Mouse (Mus musculus) embryonic fibroblast, embryonic 13.5 days (primary cell): Measurements from ENCODE around the gene Rrp36. TPM values are rescaled to one million over a fixed set of nuclear protein-coding genes. Genes with fewer than 3 reads are reported as not detected.

Experiments
- H3K27ac ChIP-seq: 2 replicates; pipeline ENCODE4 v1.5.1; 2012; ENCODE audit warnings: low read length, control low read depth, inconsistent platforms; ENCODE audit not compliant: insufficient read depth
- H3K4me1 ChIP-seq: 2 replicates; pipeline ENCODE4 v1.6.1; 2011; ENCODE audit warnings: low read length; ENCODE audit not compliant: control insufficient read depth, insufficient read depth
- H3K4me3 ChIP-seq: 2 replicates; pipeline ENCODE4 v1.5.1; 2011; ENCODE audit warnings: mild to moderate bottlenecking, control low read depth, low read length; ENCODE audit not compliant: insufficient read depth
- CTCF ChIP-seq: IDR thresholded peaks from 2 replicates; pipeline ENCODE4 v1.5.1; 2011; ENCODE audit warnings: mild to moderate bottlenecking, control low read depth, low read length, moderate library complexity, borderline replicate concordance; ENCODE audit not compliant: insufficient read depth
- POLR2A ChIP-seq: IDR thresholded peaks from 2 replicates; pipeline ENCODE4 v1.6.1; 2011; ENCODE audit warnings: low read depth, mild to moderate bottlenecking, control low read depth, low read length, moderate library complexity
- polyA plus RNA-seq: library from polyadenylated mRNA; stranded (reverse); fragments of >200 nt; gene quantifications from 2 replicates; pipeline ENCODE4 v1.2.4, GENCODE M21; 2011; ENCODE audit warnings: low read depth; ENCODE audit not compliant: missing spikeins, insufficient read length

The Rrp36 gene
- polyA plus RNA-seq, 1 experiment, result 32.3 TPM

DNA sequence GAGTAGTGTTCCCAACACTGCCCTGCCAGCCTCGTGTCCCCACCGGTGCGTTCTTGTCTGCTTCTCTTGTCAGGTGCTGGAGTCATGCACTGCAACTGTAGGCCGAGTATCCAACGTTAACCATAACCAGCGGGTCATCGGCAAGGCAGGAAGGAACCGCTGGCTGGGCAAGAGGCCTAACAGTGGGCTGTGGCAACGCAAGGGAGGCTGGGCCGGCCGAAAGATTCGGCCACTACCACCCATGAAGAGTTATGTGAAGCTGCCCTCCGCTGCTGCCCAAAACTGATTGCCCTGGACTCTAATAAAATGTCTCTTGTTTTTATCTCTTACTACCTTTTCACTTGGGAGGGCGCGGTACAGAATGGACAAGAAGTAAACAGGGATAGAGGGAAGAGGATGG lies 24.3 kb downstream of the Rrp36 start:
- Histone ChIP-seq H3K27ac (peak overlapping the region; percentile 90), H3K4me3 (peak overlapping the region; percentile 19), H3K4me1 (peaks cover 4% of the 10 kb centered on the region)
- TF ChIP-seq CTCF (no peak), POLR2A (no peak; the same call in 1 of the 2 replicates)

DNA sequence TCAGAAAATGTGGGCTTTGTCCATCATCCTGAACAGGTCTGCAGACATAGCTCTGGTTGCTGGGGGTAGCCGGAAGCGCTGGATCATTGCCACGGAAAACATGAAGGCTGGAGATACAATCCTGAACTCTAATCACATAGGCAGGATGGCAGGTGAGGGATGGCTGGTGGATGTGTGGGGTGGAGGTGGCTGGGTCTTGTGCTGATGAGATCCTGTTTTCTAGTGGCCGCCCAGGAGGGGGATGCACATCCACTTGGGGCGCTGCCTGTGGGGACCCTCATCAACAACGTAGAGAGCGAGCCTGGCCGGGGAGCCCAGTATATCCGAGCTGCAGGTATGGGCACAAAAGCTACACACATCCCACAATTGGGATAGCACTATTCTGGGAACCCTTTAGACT lies 25.7 kb downstream of the Rrp36 start:
- TF ChIP-seq CTCF (no peak), POLR2A (no peak)
- H3K27ac ChIP-seq, result no peak overlapping the region
- H3K4me1 ChIP-seq, result peaks cover 8% of the 10 kb centered on the region
- no peak overlapping the region for H3K4me3 ChIP-seq

DNA sequence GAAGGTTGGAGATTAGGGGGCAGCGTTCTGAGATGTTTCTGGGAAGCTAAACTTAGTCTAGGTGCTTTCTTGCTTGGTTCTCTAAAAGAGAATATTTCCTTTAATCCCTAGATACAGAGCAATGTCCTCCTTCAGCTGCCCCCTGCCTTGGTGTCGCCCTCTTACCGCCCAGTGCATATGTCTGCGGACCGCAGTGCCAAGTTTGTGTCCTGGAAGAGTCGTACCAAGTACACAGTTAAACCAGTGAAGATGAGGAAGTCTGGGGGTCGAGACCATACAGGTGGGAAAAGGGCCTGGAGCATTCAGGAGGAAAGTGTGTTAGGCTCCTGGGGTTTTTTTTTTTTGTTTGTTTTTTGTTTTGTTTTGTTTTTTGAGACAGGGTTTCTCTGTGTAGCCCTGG lies 26.9 kb downstream of the Rrp36 start:
- TF ChIP-seq CTCF (no peak), POLR2A (no peak)
- Histone ChIP-seq H3K4me1 (peaks cover 8% of the 10 kb centered on the region), H3K27ac (no peak overlapping the region), H3K4me3 (peak overlapping the region; percentile 76; the same call in 1 of the 2 replicates)

DNA sequence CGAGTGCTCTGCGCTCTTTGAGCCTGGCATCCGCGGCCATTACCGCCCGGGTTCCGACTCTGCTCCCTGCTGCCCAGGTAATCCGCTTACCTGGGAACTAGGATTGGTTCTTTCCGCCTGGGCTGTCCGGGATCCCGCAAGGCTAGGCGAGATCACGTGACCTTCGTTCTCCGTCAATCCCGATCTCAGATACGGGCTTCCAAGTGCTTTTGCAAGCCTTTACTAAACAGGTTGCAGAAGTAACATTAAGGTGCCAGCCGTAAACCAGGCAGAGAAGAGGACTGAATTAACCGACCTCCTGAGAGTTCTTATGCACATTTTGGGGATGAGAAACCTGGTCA lies 27.9 kb downstream of the Rrp36 start:
- Histone ChIP-seq H3K27ac (no peak overlapping the region), H3K4me3 (peak overlapping the region; percentile 76), H3K4me1 (peaks cover 8% of the 10 kb centered on the region; the same call in 1 of the 2 replicates)
- TF ChIP-seq CTCF (no peak), POLR2A (no peak)

DNA sequence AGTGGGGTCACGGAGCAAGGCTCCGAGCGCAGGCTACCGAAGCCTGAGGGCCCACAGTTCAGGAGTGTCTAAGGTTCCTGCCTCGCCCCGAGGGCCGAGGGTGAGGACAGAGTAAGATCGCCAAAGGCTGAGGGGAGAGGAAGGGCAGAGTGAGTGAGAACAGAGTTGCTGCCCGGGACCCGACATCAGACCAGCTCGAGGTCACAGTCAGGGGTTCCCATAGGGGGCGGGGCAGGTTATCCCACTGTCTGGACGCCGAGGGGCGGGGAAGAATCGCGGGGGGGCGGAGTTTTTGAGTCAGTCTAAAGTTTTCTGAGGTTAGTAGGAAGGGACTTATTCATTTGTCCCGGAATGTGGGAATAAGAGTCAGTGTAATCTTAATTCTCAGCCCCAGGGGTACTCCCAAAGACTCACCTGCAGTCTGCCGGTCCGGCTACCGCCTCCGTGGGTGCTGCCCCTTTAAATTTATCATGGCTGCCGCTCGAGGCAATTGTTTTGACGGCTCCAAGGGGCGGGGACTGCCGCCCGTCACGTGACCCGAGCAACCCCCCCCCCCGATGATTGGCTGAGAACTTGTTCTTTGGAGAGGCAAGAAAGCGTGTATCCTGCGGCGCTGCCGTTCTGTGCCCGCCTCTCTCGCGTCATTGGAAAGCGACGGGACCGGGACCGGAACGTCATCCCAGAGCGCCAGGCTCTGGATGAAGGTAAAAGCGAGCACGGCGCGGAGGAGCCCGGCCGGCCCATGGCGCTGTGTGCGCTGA lies 28.4 kb downstream of the Rrp36 start, which contains the start of the genes Klc4 and Mrpl2:
Gene Klc4 (minus strand): TSS at position 462 of the 761 bp plus-strand sequence.
Gene Mrpl2 (plus strand): TSS at position 669 of the 761 bp plus-strand sequence.
- peak; percentile 79 for TF ChIP-seq POLR2A
- no peak for TF ChIP-seq CTCF
- Histone ChIP-seq H3K4me3 (peak within 1 kb of the TSS; percentile 76), H3K27ac (0 out of 2 replicates have a peak within 1 kb of the TSS, but pooled peaks have one; percentile 16), H3K4me1 (peaks cover 8% of the 10 kb centered on the region; the same call in 1 of the 2 replicates)

DNA sequence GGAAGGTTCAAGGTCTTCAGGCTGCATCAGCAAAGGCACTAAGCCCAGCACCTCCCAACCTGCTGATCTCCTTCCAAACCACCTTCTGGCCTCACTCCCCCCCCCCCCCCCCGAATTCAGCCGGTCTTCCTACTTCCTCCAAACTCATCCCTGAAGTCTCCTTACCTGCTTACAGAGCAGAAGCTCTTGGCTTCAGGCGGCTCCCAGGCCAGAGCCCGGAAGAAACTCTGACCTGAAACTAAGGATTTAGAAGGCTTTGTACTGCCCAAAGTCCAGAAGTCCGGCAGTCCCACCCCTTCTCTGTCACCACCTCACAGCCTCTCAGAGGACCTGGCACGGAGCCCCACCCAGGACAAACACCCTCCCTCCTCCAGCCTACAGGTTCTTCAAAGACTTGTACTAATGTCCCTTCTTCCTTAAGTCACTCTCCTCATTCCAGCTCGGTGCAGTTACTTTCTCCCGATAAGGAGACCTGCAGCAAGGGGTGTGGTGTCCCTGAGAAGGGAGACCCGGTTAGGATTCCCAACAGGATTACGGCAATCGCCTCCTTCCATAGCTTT lies 29.2 kb downstream of the Rrp36 start:
- Histone ChIP-seq H3K4me3 (peak overlapping the region; percentile 65), H3K4me1 (peaks cover 8% of the 10 kb centered on the region; the same call in 1 of the 2 replicates), H3K27ac (0 out of 2 replicates have a peak overlapping the region, but pooled peaks have one; percentile 16)
- no peak for TF ChIP-seq CTCF
- no peak; the same call in 1 of the 2 replicates for TF ChIP-seq POLR2A

DNA sequence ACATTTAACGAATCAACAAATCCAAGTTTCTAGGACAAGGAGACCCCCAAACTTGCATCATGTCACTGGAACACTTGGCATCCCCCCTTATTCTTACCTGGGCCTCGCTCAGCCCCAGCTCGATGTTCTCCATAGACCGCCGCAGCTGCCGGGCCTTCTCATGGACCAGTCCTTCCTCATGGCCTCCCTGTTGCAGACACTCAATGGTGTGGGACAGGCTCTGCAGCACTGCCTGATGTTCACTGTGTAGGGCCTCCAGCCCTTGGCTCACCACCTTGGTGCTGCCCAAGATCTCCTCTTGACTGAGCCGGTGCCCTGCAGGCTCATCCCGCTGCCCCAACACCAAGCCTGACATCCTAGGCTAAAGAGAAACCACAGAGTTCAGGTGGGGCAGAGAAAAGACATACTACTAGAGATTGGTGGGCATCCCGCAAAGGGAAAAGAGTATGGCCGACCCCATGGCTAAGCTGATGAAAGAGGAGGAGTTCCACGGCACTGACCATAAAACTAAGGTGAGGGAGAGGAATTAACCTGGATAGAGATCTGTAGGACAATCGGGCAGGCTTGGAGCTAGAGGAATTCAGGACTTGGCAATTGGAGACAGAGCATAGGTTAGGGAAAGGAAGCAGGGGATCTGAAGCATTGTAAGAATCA lies 29.9 kb downstream of the Rrp36 start:
- Histone ChIP-seq H3K4me1 (peaks cover 8% of the 10 kb centered on the region; the same call in 1 of the 2 replicates), H3K27ac (no peak overlapping the region), H3K4me3 (peak overlapping the region; percentile 65; the same call in 1 of the 2 replicates)
- no peak for TF ChIP-seq POLR2A
- no peak for TF ChIP-seq CTCF

DNA sequence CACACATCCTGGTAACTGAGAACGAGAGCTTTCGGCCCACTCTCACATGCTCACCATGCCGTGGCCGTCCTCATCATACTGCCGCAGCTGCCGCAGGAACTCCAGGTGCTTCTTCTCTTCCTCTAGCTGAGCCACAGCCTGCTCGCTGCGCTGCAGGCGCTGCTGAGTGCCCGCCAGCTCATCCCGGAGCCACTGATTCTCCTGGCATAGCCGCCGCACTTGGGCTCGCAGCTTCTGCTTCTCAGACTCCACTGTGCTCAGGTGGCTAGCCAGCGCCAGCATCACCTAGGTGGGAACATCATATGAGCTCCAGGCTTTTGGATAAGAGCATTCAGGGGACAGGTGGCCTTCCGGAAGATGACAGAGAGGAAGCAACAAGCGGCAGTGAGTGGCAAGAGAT lies 32.1 kb downstream of the Rrp36 start:
- Histone ChIP-seq H3K4me3 (no peak overlapping the region), H3K4me1 (peaks cover 6% of the 10 kb centered on the region), H3K27ac (no peak overlapping the region)
- TF ChIP-seq POLR2A (no peak), CTCF (no peak)

DNA sequence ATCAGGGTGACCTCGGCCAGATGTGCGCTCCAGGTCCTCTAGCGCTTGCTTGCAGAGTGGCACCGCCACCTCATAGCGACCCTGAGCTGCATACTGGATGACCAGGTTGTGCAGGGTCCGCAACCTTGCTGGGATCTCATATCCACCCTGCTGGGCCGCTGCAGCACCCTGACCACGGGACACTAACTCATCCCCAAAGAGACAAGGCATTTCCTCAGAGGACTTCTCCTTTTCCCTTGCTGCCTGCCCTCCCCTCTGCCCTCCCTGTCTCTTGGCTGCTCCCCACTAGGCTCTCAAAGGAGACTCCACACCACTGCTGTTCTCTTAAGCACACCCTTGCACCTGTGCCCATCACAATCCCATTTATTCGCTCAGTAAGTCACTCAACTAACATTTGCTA lies 34.2 kb downstream of the Rrp36 start:
- TF ChIP-seq POLR2A, result no peak
- TF ChIP-seq CTCF, result no peak
- H3K27ac ChIP-seq, result no peak overlapping the region

More for the DNA sequence above, 34.2 kb downstream of the Rrp36 start:
- Histone ChIP-seq H3K4me1 (peaks cover 4% of the 10 kb centered on the region; the same call in 1 of the 2 replicates), H3K4me3 (no peak overlapping the region)
